Mouse (Mus musculus) kidney, adult 9 months (tissue): Measurements from ENCODE around the gene Pfkl.
A peak's percentile ranks its signal among the peaks of the same experiment; 100 is the strongest.
"Not testable (repeated sequence)": the region's sequence is repeated elsewhere in the genome, so short reads cannot be mapped to it uniquely, and the experiment has no call there.

Experiments used
- DNase-seq: peaks from one replicate; pipeline ENCODE4 v3.0.0; 2022

Pfkl gene

DNA sequence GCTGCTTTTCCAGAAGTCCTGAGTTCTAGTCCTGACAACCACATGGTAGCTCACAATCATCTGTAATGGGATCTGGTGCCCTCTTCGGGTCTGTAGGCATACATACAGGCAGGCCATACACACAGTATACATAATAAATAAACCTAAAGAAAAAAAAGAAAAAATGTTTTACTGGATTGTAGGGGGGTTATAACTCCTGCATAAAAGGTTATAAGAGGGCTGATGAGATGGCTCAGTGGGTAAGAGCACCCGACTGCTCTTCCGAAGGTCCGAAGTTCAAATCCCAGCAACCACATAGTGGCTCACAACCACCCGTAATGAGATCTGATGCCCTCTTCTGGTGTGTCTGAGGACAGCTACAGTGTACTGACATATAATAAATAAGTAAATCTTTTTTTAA lies 1.2 kb upstream of the Pfkl start:
- DNase-seq = not testable (repeated sequence)

GRCm38 (mm10) chr10:78010335-78010734 lies 452 bp upstream of the Pfkl start:
- DNase-seq = no peak

GRCm38 (mm10) chr10:78009184-78009944 lies 519 bp downstream of the Pfkl start:
- peak; percentile 97 for DNase-seq

GRCm38 (mm10) chr10:78008169-78008568 lies 1.7 kb downstream of the Pfkl start:
- no peak for DNase-seq

DNA sequence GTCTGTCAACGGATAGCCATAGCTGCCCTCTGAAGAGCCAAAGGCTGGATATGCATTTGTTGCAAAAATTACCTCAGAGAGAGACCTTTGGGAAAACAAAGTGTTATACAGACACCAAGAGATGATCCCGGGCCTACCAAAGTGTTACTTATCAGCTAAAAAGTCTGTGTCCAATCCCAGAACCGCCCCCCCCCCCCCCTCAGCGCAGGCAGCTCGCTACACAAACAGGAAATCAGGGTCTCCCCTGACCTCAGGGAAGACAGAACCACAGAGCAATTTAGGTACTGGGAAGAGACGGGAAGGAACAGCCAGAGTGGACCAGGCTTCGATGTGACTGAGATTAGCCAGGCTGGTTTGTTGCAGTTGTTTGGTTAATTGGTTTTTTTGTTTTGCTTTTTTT lies 2.7 kb downstream of the Pfkl start:
- no peak for DNase-seq

GRCm38 (mm10) chr10:78005791-78006438 lies 4.0 kb downstream of the Pfkl start:
- DNase-seq = peak; percentile 37

- DNase-seq = no peak
Measured at GRCm38 (mm10) chr10:78004479-78005100, 5.3 kb downstream of the Pfkl start.

DNA sequence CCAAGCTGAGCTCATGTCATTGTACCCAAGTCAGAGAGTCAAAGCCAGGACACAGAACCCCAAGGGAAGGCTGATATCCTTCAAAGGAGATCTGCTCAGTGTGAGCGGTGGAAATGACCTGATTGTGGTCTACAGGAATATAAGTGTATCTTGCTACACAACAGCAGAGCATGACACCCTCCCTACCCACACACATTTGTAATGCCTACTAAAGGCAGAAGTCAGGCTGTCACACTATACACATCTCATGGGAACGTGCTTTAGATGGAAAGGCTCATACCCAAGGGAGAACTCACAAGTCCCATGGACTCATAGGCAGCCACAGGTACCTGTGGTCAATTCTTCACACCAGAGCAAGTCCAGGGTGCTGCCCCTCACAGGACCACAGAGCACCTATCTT lies 7.6 kb downstream of the Pfkl start:
- DNase-seq = no peak

- DNase-seq = no peak
Measured at GRCm38 (mm10) chr10:78001796-78002195, 8.1 kb downstream of the Pfkl start.

- no peak for DNase-seq
Measured at GRCm38 (mm10) chr10:78000200-78000599, 9.7 kb downstream of the Pfkl start.

- DNase-seq = no peak
Measured at GRCm38 (mm10) chr10:77995639-77996038, 14.2 kb downstream of the Pfkl start.

DNA sequence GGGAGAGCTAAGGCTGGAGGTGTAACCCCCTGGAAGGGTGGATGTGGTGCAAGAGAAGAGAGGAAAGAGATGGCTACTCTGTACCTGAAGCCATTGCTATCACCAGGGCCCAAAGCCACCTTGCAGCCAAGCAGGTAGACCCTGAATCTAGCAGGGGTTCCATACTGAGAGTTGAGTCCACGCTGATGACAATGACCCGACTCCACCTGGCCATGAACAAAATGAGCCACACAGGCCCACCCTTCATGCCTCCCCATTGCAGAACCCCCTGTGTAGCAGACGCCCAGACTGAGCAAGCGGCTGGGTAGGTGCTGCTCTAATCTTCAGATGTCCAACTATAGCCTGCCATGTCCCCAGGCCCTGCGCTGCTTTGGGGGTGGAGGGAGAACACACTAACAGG lies 24.1 kb downstream of the Pfkl start:
- no peak for DNase-seq

DNA sequence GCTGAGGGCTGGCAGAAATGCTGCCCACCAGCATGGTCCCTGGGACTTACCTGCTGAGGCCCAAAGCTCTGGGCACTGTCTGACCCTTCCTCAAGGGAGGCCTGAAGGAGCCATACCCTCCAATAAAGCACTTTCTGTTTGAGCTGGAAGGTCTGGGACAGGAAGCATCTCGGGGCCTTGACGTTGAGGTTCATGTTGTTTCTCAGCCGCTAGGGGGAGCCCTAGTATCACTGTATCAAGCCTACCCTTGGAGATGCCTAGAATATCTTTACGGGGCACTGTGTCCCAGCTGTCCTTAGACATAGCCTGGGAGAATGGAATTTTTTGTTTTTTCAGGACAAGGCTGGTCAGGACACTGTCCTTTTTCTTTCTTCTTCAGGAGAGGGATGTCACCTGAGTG lies 25.2 kb downstream of the Pfkl start:
- peak; percentile 74 for DNase-seq

DNA sequence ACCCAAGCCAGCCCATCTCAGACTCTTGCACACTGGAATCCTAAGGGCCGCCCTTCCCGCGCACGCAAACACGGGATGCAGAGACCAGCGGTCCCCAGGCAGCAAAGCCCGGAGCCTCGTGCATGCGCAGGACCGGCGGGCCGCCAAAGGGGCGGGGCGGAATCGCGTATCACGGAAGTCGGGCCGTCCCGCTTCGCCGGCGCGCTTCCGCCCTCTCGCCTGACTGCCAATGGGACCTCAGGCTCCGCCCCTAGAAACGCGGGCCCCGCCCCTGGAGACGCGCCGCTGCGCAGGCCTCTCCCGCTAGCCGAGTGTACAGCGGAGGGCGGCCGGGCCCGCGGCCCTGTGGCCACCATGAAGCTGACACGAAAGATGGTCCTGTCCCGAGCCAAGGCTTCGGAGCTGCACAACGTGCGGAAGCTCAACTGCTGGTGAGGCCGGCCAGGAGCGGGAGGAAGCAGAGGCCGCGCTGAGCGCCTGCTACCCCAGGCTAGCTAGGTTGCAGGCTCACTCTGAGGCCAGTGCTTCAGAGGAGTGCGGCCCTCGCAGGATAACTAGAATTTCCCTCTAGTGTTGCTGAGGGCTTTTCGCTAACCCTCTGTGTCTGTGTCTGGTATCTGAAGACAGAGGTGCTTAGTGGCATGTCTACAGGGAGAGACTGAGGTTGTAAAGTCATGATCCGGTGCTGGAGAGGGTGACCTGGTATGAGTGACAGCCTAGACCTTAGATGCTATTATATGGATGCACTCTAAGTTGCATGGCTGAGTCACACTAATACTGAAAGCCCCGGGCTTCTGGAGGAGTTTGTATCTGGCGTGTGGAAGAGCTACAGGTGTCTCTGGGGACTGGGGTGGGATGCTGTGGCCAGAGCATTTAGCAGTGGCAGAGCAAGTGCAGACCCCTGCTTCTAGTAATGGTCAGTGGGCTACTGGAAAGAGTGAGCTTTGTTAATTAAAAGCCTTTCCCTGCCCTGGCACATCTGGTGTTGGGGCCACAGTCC lies 31.2 kb downstream of the Pfkl start, which contains the start of gene 1810043G02Rik:
Gene 1810043G02Rik, plus strand, starts transcription at position 174 of the 1,000 bp plus-strand sequence.
- DNase-seq = peak; percentile 99

GRCm38 (mm10) chr10:77976458-77977150 lies 33.3 kb downstream of the Pfkl start:
- no peak for DNase-seq

DNA sequence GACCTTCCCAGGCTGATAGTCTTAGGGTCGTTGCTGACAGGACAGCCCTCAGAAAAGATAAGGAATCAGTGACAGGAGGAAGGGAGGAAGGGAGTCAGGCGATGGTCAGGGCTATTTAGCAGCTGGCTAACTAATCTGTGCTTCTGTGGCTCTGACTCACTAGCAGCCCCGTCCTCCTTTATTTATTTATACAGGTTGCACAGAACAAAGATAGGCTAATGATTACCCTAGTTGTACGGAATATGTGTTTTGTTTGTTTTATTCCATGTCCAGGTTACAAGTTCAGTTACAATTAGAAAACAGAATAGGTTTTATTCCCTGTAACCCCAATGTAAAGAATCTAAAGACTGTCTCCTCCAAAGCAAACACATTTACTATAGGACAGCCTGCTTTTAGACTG lies 34.2 kb downstream of the Pfkl start:
- no peak for DNase-seq

DNA sequence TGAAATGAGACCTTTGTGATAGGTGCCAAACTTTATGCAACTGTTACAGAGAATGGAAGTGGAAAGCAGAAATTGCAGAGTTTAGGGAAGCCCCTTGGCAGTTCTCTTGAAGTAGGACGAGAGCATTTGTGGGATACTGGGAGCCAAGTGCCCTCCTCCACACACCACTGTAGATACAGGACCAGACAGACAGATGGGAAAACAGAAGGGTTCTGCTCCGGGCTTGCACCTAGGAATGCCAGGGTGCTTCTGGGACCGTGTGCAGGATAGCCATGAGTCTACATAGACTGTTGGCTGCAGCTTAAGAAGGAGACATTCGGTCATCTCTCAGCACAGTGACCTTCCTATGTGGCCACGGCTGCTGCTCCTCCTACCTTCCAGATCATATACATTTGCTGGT lies 35.1 kb downstream of the Pfkl start:
- no peak for DNase-seq

DNA sequence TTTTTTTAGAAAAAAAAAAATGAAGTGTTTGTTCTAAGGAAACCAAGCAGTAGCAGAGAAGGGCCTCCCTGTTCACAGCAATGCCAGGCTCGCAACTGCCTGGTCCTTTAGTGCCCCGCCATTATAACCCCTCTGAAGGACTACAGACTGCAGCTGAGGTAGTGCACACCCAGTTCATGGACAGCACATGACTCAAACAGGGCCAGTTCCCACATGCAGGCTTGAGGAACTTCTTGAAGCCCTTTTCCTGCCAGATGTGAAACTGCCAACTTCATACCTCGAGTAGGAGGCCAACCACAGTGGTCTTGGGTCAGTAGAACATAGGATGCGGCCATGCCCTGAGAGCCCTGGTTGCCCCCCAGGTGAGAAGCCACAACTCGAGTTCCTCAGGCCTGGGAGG lies 35.6 kb downstream of the Pfkl start:
- no peak for DNase-seq

DNA sequence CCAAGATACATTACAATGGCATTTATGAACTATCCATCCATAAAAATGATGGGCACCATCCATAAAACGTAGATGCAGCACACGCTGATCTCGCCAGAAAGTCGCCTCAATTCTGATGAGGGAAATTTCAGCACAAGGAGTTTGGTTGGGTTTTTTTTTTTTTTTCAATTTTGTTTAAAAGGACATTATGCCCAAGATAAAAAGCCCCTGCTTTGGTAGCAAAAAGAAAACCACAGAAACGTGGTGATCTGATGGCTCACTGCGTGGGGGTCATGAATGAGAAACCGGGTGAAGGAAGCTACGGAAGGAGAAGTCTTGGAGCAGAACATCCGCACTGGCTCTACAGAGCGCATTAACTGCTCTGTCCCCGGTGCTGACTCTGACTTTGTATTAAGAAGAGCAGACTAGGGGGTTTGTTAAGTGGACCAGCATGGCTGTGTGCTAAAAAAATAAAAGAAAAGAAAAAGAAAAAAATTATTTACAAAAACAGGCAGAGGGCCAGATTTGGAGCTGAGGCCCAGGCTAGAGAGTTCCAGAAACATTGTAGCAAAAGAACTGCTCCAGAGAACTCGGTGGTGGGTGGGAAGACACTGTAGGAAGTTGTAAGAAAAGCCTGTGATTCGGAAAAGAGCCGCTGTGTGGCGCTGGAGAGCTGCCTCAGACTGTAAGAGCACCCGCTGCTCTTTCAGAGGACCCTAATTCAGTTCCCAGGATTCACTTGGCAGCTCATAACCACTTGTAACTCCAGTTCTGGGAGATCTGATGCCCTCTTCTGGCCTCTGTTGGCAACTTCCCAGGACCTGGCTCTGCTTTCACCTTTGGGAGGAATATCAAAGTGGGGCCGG lies 38.0 kb downstream of the Pfkl start:
- peak; percentile 27 for DNase-seq

- no peak for DNase-seq
Measured at GRCm38 (mm10) chr10:77971191-77971590, 38.7 kb downstream of the Pfkl start.

DNA sequence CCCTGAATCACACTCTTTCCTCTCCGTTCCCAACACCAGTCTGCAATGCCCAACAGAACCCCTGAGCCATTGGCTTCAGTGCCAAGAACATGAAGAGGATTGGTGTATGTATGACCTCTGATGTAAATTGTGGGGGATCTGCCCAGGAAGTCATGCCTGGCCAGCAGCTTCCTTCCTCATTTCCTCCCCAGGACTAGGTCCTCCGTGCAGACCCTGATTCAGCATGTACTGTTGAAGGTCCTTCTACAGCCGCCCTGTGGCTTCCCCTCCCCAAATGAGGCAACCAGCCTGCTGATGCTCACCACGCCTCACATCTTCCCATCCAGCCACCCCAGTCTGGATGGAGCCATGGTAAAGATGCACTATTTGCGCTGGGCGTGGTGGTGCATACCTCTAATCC lies 39.4 kb downstream of the Pfkl start, which contains the start of gene Trpm2:
Gene Trpm2, minus strand, starts transcription at position 83 of the 400 bp plus-strand sequence.
- DNase-seq = no peak
